Mouse (Mus musculus) CH12.LX (cell line): ENCODE results near the gene Akap7. TPM values are rescaled to one million over a fixed set of nuclear protein-coding genes. Genes with fewer than 3 reads are reported as not detected.

Experiments used
- DNase-seq: peaks from one replicate; pipeline ENCODE4 v3.0.0-alpha.2; 2013; ENCODE audit errors: extremely low read depth
- H3K27ac ChIP-seq: 2 replicates; pipeline ENCODE4 v1.5.1; 2012; ENCODE audit warnings: low read depth, mild to moderate bottlenecking, control low read depth, moderate library complexity; ENCODE audit not compliant: insufficient read depth
- H3K27me3 ChIP-seq: replicated peaks from 2 replicates; pipeline ENCODE3; 2012; ENCODE audit warnings: inconsistent platforms
- H3K36me3 ChIP-seq, 2 experiments: replicated peaks in 1 of 2; 2 replicates each; pipeline versions ENCODE3 to v1.6.1; 2012; ENCODE audit warnings: inconsistent platforms in 1 of 2, low read length in 1 of 2, mild to moderate bottlenecking in 1 of 2, mixed read lengths in 1 of 2, moderate library complexity in 1 of 2; ENCODE audit not compliant: control insufficient read depth in 1 of 2, insufficient read depth in 1 of 2
- H3K4me1 ChIP-seq, 2 experiments: 2 replicates each; pipeline ENCODE4 v1.6.1; 2012; ENCODE audit warnings: inconsistent platforms in 1 of 2, moderate library complexity in 1 of 2; ENCODE audit not compliant: insufficient read depth in 2 of 2, control insufficient read depth in 1 of 2
- H3K4me2 ChIP-seq: 2 replicates; pipeline ENCODE4 v1.6.1; 2012; ENCODE audit warnings: low read depth, mild to moderate bottlenecking, control low read depth; ENCODE audit not compliant: poor library complexity, insufficient read depth, severe bottlenecking
- H3K4me3 ChIP-seq, 3 experiments: fragments of 150-350 bp in 1 of 3; sonication (generic) in 1 of 3; replicated peaks in 1 of 3; 2 replicates each; pipeline versions ENCODE3 to v1.5.1; 2011 to 2012; ENCODE audit warnings: low read depth in 2 of 3, low read length in 2 of 3, mild to moderate bottlenecking in 2 of 3, moderate library complexity in 2 of 3, control low read depth in 1 of 3, improper control_type of control experiment in 1 of 3, inconsistent platforms in 1 of 3, mixed read lengths in 1 of 3; ENCODE audit not compliant: poor library complexity in 1 of 3
- H3K79me2 ChIP-seq: replicated peaks from 2 replicates; pipeline ENCODE4 v1.6.1; 2012; ENCODE audit warnings: mild to moderate bottlenecking, moderate library complexity; ENCODE audit not compliant: control insufficient read depth, poor library complexity, insufficient read depth, severe bottlenecking; ENCODE audit errors: extremely low read depth
- H3K9ac ChIP-seq: 2 replicates; pipeline ENCODE4 v1.6.1; 2012; ENCODE audit warnings: low read depth, mild to moderate bottlenecking, control low read depth, moderate library complexity; ENCODE audit not compliant: insufficient read depth
- H3K9me3 ChIP-seq: replicated peaks from 2 replicates; pipeline ENCODE3; 2012; ENCODE audit warnings: low read length, inconsistent platforms, mixed read lengths
- BHLHE40 ChIP-seq: IDR thresholded peaks from 2 replicates; pipeline ENCODE4 v1.6.1; 2011; ENCODE audit warnings: mild to moderate bottlenecking, low read depth, low read length, improper control_type of control experiment
- CHD2 ChIP-seq: IDR thresholded peaks from 2 replicates; pipeline ENCODE4 v1.6.1; 2011; ENCODE audit warnings: low read length, improper control_type of control experiment
- E2F4 ChIP-seq: IDR thresholded peaks from 2 replicates; pipeline ENCODE4 v1.6.1; 2011; ENCODE audit warnings: low read depth, low read length, improper control_type of control experiment; ENCODE audit not compliant: insufficient replicate concordance
- ELF1 ChIP-seq: IDR thresholded peaks from 2 replicates; pipeline ENCODE4 v1.6.1; 2014; ENCODE audit warnings: low read depth, mild to moderate bottlenecking, inconsistent platforms, low read length, improper control_type of control experiment
- EP300 ChIP-seq: IDR thresholded peaks from 2 replicates; pipeline ENCODE4 v1.6.1; 2011; ENCODE audit warnings: low read length, improper control_type of control experiment
- ETS1 ChIP-seq: conservative IDR thresholded peaks from 2 replicates; pipeline ENCODE4 v1.6.1; 2012; ENCODE audit warnings: low read depth, mild to moderate bottlenecking, inconsistent platforms, low read length, improper control_type of control experiment, moderate library complexity
- HCFC1 ChIP-seq: IDR thresholded peaks from 2 replicates; pipeline ENCODE4 v1.6.1; 2012; ENCODE audit warnings: low read depth, mild to moderate bottlenecking, inconsistent platforms, low read length, improper control_type of control experiment
- IRF4 ChIP-seq: IDR thresholded peaks from 2 replicates; pipeline ENCODE4 v1.6.1; 2014; ENCODE audit warnings: low read depth, mild to moderate bottlenecking, inconsistent platforms, low read length, improper control_type of control experiment
- JUN ChIP-seq: IDR thresholded peaks from 2 replicates; pipeline ENCODE4 v1.6.1; 2011; ENCODE audit warnings: low read depth, mild to moderate bottlenecking, low read length, improper control_type of control experiment, moderate library complexity; ENCODE audit not compliant: insufficient read depth
- MAFK ChIP-seq: IDR thresholded peaks from 2 replicates; pipeline ENCODE4 v1.6.1; 2011; ENCODE audit warnings: low read length, improper control_type of control experiment; ENCODE audit not compliant: insufficient replicate concordance
- MAX ChIP-seq: IDR thresholded peaks from 2 replicates; pipeline ENCODE4 v1.6.1; 2011; ENCODE audit warnings: low read length, improper control_type of control experiment
- MAZ ChIP-seq: IDR thresholded peaks from 2 replicates; pipeline ENCODE4 v1.6.1; 2012; ENCODE audit warnings: low read depth, mild to moderate bottlenecking, inconsistent platforms, low read length, improper control_type of control experiment, moderate library complexity
- MEF2A ChIP-seq: IDR thresholded peaks from 2 replicates; pipeline ENCODE4 v1.6.1; 2014; ENCODE audit warnings: low read depth, mild to moderate bottlenecking, inconsistent platforms, low read length, improper control_type of control experiment, borderline replicate concordance
- MXI1 ChIP-seq: IDR thresholded peaks from 2 replicates; pipeline ENCODE4 v1.6.1; 2011; ENCODE audit warnings: mild to moderate bottlenecking, low read depth, low read length, improper control_type of control experiment
- NRF1 ChIP-seq: IDR thresholded peaks from 2 replicates; pipeline ENCODE4 v1.6.1; 2014; ENCODE audit warnings: low read depth, mild to moderate bottlenecking, inconsistent platforms, low read length, improper control_type of control experiment, moderate library complexity
- POLR2AphosphoS2 ChIP-seq: IDR thresholded peaks from 2 replicates; pipeline ENCODE4 v1.6.1; 2011; ENCODE audit warnings: low read depth, low read length, improper control_type of control experiment
- RAD21 ChIP-seq: IDR thresholded peaks from 2 replicates; pipeline ENCODE4 v1.6.1; 2011; ENCODE audit warnings: low read depth, mild to moderate bottlenecking, low read length, improper control_type of control experiment, moderate library complexity
- RCOR1 ChIP-seq: conservative IDR thresholded peaks from 2 replicates; pipeline ENCODE4 v1.6.1; 2012; ENCODE audit warnings: low read depth, mild to moderate bottlenecking, inconsistent platforms, low read length, improper control_type of control experiment
- SIN3A ChIP-seq: IDR thresholded peaks from 2 replicates; pipeline ENCODE4 v1.6.1; 2012; ENCODE audit warnings: low read length, improper control_type of control experiment, inconsistent platforms
- SMC3 ChIP-seq: IDR thresholded peaks from 2 replicates; pipeline ENCODE4 v1.6.1; 2011; ENCODE audit warnings: low read depth, low read length, improper control_type of control experiment
- TBP ChIP-seq: conservative IDR thresholded peaks from 2 replicates; pipeline ENCODE4 v1.6.1; 2011; ENCODE audit warnings: low read depth, low read length, improper control_type of control experiment
- TCF12 ChIP-seq: IDR thresholded peaks from 2 replicates; pipeline ENCODE4 v1.6.1; 2014; ENCODE audit warnings: low read depth, mild to moderate bottlenecking, inconsistent platforms, low read length, improper control_type of control experiment
- USF2 ChIP-seq: conservative IDR thresholded peaks from 2 replicates; pipeline ENCODE4 v1.6.1; 2011; ENCODE audit warnings: low read depth, low read length, improper control_type of control experiment
- ZC3H11A ChIP-seq: IDR thresholded peaks from 2 replicates; pipeline ENCODE4 v1.6.1; 2012; ENCODE audit warnings: low read depth, mild to moderate bottlenecking, inconsistent platforms, low read length, improper control_type of control experiment
- ZKSCAN1 ChIP-seq: IDR thresholded peaks from 2 replicates; pipeline ENCODE4 v1.6.1; 2012; ENCODE audit warnings: low read depth, inconsistent platforms, low read length, improper control_type of control experiment, borderline replicate concordance
- ZMIZ1 ChIP-seq: IDR thresholded peaks from 2 replicates; pipeline ENCODE4 v1.6.1; 2012; ENCODE audit warnings: low read depth, mild to moderate bottlenecking, inconsistent platforms, low read length, improper control_type of control experiment
- dilution Hi-C: fragments of 300-500 bp; cut with MboI; formaldehyde crosslinking; loops from 2 replicates; pipeline ENCODE4 v1.14.3; 2020; ENCODE audit warnings: low sequenced_read_pairs; ENCODE audit not compliant: extremely low pct_unique_long_range_greater_than_20kb, extremely low pct_ligation_motif_present
- in situ Hi-C: fragments of 300-500 bp; cut with MboI; formaldehyde crosslinking; loops from 3 replicates; pipeline ENCODE4 v1.14.3; 2019; ENCODE audit warnings: low sequenced_read_pairs, low pct_ligation_motif_present, low pct_unique_long_range_greater_than_20kb, mixed read lengths
- polyA plus RNA-seq: library from polyadenylated mRNA; unstranded; fragments of >175 nt; gene quantifications from 2 replicates; pipeline ENCODE4 v1.2.1, GENCODE M21; 2012; ENCODE audit warnings: low read depth; ENCODE audit not compliant: insufficient read length
- total RNA-seq, 2 experiments: library from RNA; depleted of rRNA; stranded (reverse); fragments of 300-350 nt in 1 of 2; fragments of >200 nt in 1 of 2; gene quantifications; 2 replicates each; pipeline ENCODE4 v1.2.3; 2012 to 2014

Gene Akap7
- total and polyA plus RNA-seq, 3 experiments, result 6.2 to 12.1 (median 7.1) TPM

- TF ChIP-seq RAD21 (no peak), E2F4 (no peak), EP300 (no peak), ZC3H11A (no peak), MAZ (no peak), ZKSCAN1 (no peak), IRF4 (no peak), ZMIZ1 (no peak), SIN3A (no peak)
- Histone ChIP-seq H3K79me2 (no peaks in the 10 kb centered on the region), H3K36me3 (no peaks in the 10 kb centered on the region), H3K4me1 (no peaks in the 10 kb centered on the region), H3K4me3 (no peak overlapping the region), H3K27ac (no peak overlapping the region), H3K9ac (no peak overlapping the region), H3K9me3 (no peaks in the 10 kb centered on the region), H3K27me3 (no peaks in the 10 kb centered on the region), H3K4me2 (no peak overlapping the region)
- DNase-seq, result no peak
- dilution Hi-C loops (no loop called here), in situ Hi-C loops (loop anchor here (25.0 kb wide), 1 partner anchor 429 kb away; no protein-coding TSS in a partner anchor)
Observed at GRCm38 (mm10) chr10:25258171-25258570, 49.5 kb downstream of the Akap7 start.

GRCm38 (mm10) chr10:25257466-25257865 lies 50.2 kb downstream of the Akap7 start:
- H3K27me3 ChIP-seq, result no peaks in the 10 kb centered on the region
- H3K4me3 ChIP-seq, result no peak overlapping the region
- no peak overlapping the region for H3K9ac ChIP-seq
- in situ Hi-C loops (loop anchor here (25.0 kb wide), 1 partner anchor 430 kb away; no protein-coding TSS in a partner anchor), dilution Hi-C loops (no loop called here)
- H3K79me2 ChIP-seq, result no peaks in the 10 kb centered on the region
- TF ChIP-seq ELF1, result no peak
- no peak for TF ChIP-seq TCF12
- TF ChIP-seq MEF2A, result no peak
- TF ChIP-seq HCFC1, result no peak
- TF ChIP-seq JUN, result no peak
- TF ChIP-seq BHLHE40, result no peak
- no peak for TF ChIP-seq MAFK
- no peak for TF ChIP-seq SMC3
- no peak for TF ChIP-seq RCOR1
- no peak for TF ChIP-seq RAD21
- no peak for TF ChIP-seq ETS1
- no peak for TF ChIP-seq MXI1
- TF ChIP-seq POLR2AphosphoS2, result no peak
- TF ChIP-seq ZKSCAN1, result no peak
- TF ChIP-seq USF2, result no peak
- no peak for TF ChIP-seq CHD2
- no peak for TF ChIP-seq TBP
- no peak for TF ChIP-seq NRF1
- no peak for TF ChIP-seq E2F4
- no peak for TF ChIP-seq MAX
- no peaks in the 10 kb centered on the region for H3K36me3 ChIP-seq
- no peak overlapping the region for H3K4me2 ChIP-seq
- no peak for DNase-seq
- no peak overlapping the region for H3K27ac ChIP-seq
- H3K4me1 ChIP-seq, result no peaks in the 10 kb centered on the region
- no peaks in the 10 kb centered on the region for H3K9me3 ChIP-seq
